Mouse (Mus musculus) hindbrain, embryonic 15.5 days (tissue): Measurements from ENCODE around the gene Nfib. TPM values are rescaled to one million over a fixed set of nuclear protein-coding genes. Genes with fewer than 3 reads are reported as not detected.
"Not testable (repeated sequence)": the region's sequence is repeated elsewhere in the genome, so short reads cannot be mapped to it uniquely, and the experiment has no call there.

Experiments used
- ATAC-seq: fragments of 200-750 bp; cut with Nextera tagmentation; 2 replicates; pipeline ENCODE4 v1.8.0; 2017; ENCODE audit warnings: low read depth, moderate number of reproducible peaks, moderate TSS enrichment; ENCODE audit not compliant: low FRiP score
- H3K27ac ChIP-seq: fragments of 300-500 bp; sonication (generic); replicated peaks from 2 replicates; pipeline ENCODE4 v1.5.1; 2015; ENCODE audit warnings: mild to moderate bottlenecking, inconsistent platforms
- H3K27me3 ChIP-seq: fragments of 300-500 bp; sonication (generic); 2 replicates; pipeline ENCODE4 v1.6.1; 2015; ENCODE audit warnings: control low read depth, inconsistent platforms
- H3K36me3 ChIP-seq: fragments of 300-500 bp; sonication (generic); 2 replicates; pipeline ENCODE4 v1.6.1; 2015; ENCODE audit warnings: control low read depth, inconsistent platforms
- H3K4me1 ChIP-seq: fragments of 300-500 bp; sonication (generic); replicated peaks from 2 replicates; pipeline ENCODE4 v1.6.1; 2015; ENCODE audit warnings: control low read depth, inconsistent platforms
- H3K4me2 ChIP-seq: fragments of 300-500 bp; sonication (generic); 2 replicates; pipeline ENCODE4 v1.6.1; 2015; ENCODE audit warnings: moderate library complexity, mild to moderate bottlenecking, inconsistent platforms
- H3K4me3 ChIP-seq: fragments of 300-500 bp; sonication (generic); 2 replicates; pipeline ENCODE4 v1.5.1; 2015; ENCODE audit warnings: mild to moderate bottlenecking, inconsistent platforms
- H3K9ac ChIP-seq: fragments of 300-500 bp; sonication (generic); 2 replicates; pipeline ENCODE4 v1.6.1; 2015; ENCODE audit warnings: inconsistent platforms
- H3K9me3 ChIP-seq: fragments of 300-500 bp; sonication (generic); 2 replicates; pipeline ENCODE4 v1.6.1; 2016; ENCODE audit warnings: control low read depth, inconsistent platforms
- WGBS: fragments of 180-500 bp; shearing (Covaris S2); methylation state at CpG from one replicate; pipeline ENCODE4 v1.1.7; 2015; 5-methylcytosine and 5-hydroxymethylcytosine counted together
- polyA plus RNA-seq: library from polyadenylated mRNA; unstranded; fragments of >200 nt; fragmentation: Nextera tagmentation; extraction: Ambion mirVana; gene quantifications from 2 replicates; pipeline ENCODE4 v1.2.1, GENCODE M21; 2015

Gene Nfib
- polyA plus RNA-seq, 1 experiment from 2014 or later: 72.5 TPM

- H3K9ac ChIP-seq: no peak overlapping the region
- no peak overlapping the region for H3K4me2 ChIP-seq
- no peaks in the 10 kb centered on the region for H3K9me3 ChIP-seq
- 0 out of 2 replicates have a peak, but pooled peaks cover 11% of the 10 kb centered on the region for H3K4me1 ChIP-seq
- no peak for ATAC-seq
- no peaks in the 10 kb centered on the region for H3K27me3 ChIP-seq
- H3K4me3 ChIP-seq: no peak overlapping the region
- H3K27ac ChIP-seq: no peak overlapping the region
- WGBS: 56% methylated on average over 4 of the region's 4 CpGs
- H3K36me3 ChIP-seq: no peaks in the 10 kb centered on the region
These were observed 433.5 kb downstream of the Nfib start for GRCm38 (mm10) chr4:82272099-82272498.

- H3K4me3 ChIP-seq: no peak overlapping the region
- H3K27ac ChIP-seq: no peak overlapping the region
- H3K4me2 ChIP-seq: no peak overlapping the region
- 0 out of 2 replicates have a peak, but pooled peaks cover 11% of the 10 kb centered on the region for H3K4me1 ChIP-seq
- H3K9me3 ChIP-seq: no peaks in the 10 kb centered on the region
- no peak overlapping the region for H3K9ac ChIP-seq
- no peak for ATAC-seq
- 33% methylated on average over 3 of the region's 3 CpGs for WGBS
- no peaks in the 10 kb centered on the region for H3K36me3 ChIP-seq
- H3K27me3 ChIP-seq: no peaks in the 10 kb centered on the region
These were observed 434.0 kb downstream of the Nfib start for GRCm38 (mm10) chr4:82271547-82271946.

GRCm38 (mm10) chr4:82267832-82268778 lies 437.4 kb downstream of the Nfib start:
- H3K36me3 ChIP-seq: no peaks in the 10 kb centered on the region
- WGBS: 67% methylated on average over 14 of the region's 14 CpGs
- H3K27ac ChIP-seq: 0 out of 2 replicates have a peak overlapping the region, but pooled peaks have one; percentile 20
- peak; percentile 19; the same call in 1 of the 2 replicates for ATAC-seq
- 0 out of 2 replicates have a peak, but pooled peaks cover 11% of the 10 kb centered on the region for H3K4me1 ChIP-seq
- no peak overlapping the region for H3K9ac ChIP-seq
- no peaks in the 10 kb centered on the region for H3K9me3 ChIP-seq
- no peak overlapping the region for H3K4me2 ChIP-seq
- H3K27me3 ChIP-seq: no peaks in the 10 kb centered on the region
- H3K4me3 ChIP-seq: no peak overlapping the region

- no peak overlapping the region for H3K27ac ChIP-seq
- no peak overlapping the region for H3K9ac ChIP-seq
- no peak overlapping the region for H3K4me2 ChIP-seq
- H3K4me3 ChIP-seq: no peak overlapping the region
- H3K4me1 ChIP-seq: 0 out of 2 replicates have a peak, but pooled peaks cover 2% of the 10 kb centered on the region
- no peaks in the 10 kb centered on the region for H3K9me3 ChIP-seq
- WGBS: 59% methylated on average over 4 of the region's 4 CpGs
- no peaks in the 10 kb centered on the region for H3K27me3 ChIP-seq
- no peak for ATAC-seq
- H3K36me3 ChIP-seq: no peaks in the 10 kb centered on the region
These were observed 439.4 kb downstream of the Nfib start for GRCm38 (mm10) chr4:82266066-82266619.

- H3K9ac ChIP-seq, H3K9me3 ChIP-seq, H3K4me3 ChIP-seq, H3K4me1 ChIP-seq, H3K36me3 ChIP-seq, H3K4me2 ChIP-seq, H3K27me3 ChIP-seq, H3K27ac ChIP-seq, ATAC-seq: not testable (repeated sequence)
- WGBS: 91% methylated on average over 1 of the region's 1 CpGs
These were observed 447.0 kb downstream of the Nfib start for GRCm38 (mm10) chr4:82258545-82258944.

GRCm38 (mm10) chr4:82252054-82252453 lies 453.5 kb downstream of the Nfib start:
- no peak for ATAC-seq
- no peaks in the 10 kb centered on the region for H3K9me3 ChIP-seq
- no peaks in the 10 kb centered on the region for H3K27me3 ChIP-seq
- H3K4me1 ChIP-seq: no peaks in the 10 kb centered on the region; the same call in 1 of the 2 replicates
- no peak overlapping the region for H3K9ac ChIP-seq
- WGBS: 97% methylated on average over 8 of the region's 8 CpGs
- no peak overlapping the region for H3K4me2 ChIP-seq
- H3K27ac ChIP-seq: no peak overlapping the region
- no peaks in the 10 kb centered on the region for H3K36me3 ChIP-seq
- H3K4me3 ChIP-seq: no peak overlapping the region

GRCm38 (mm10) chr4:82250355-82250659 lies 455.2 kb downstream of the Nfib start:
- no peaks in the 10 kb centered on the region for H3K27me3 ChIP-seq
- no peaks in the 10 kb centered on the region; the same call in 1 of the 2 replicates for H3K4me1 ChIP-seq
- H3K27ac ChIP-seq: no peak overlapping the region
- H3K36me3 ChIP-seq: no peaks in the 10 kb centered on the region
- H3K9me3 ChIP-seq: no peaks in the 10 kb centered on the region
- H3K4me2 ChIP-seq: no peak overlapping the region
- no peak overlapping the region for H3K9ac ChIP-seq
- H3K4me3 ChIP-seq: no peak overlapping the region
- WGBS: 43% methylated on average over 5 of the region's 5 CpGs
- ATAC-seq: no peak

GRCm38 (mm10) chr4:82249518-82250354 lies 455.8 kb downstream of the Nfib start:
- H3K4me1 ChIP-seq: no peaks in the 10 kb centered on the region; the same call in 1 of the 2 replicates
- no peak overlapping the region for H3K27ac ChIP-seq
- no peaks in the 10 kb centered on the region for H3K36me3 ChIP-seq
- no peaks in the 10 kb centered on the region for H3K27me3 ChIP-seq
- 56% methylated on average over 11 of the region's 11 CpGs for WGBS
- no peak overlapping the region for H3K9ac ChIP-seq
- no peak overlapping the region for H3K4me3 ChIP-seq
- H3K9me3 ChIP-seq: no peaks in the 10 kb centered on the region
- ATAC-seq: no peak
- H3K4me2 ChIP-seq: no peak overlapping the region

GRCm38 (mm10) chr4:82248961-82249360 lies 456.6 kb downstream of the Nfib start:
- H3K4me1 ChIP-seq: no peaks in the 10 kb centered on the region; the same call in 1 of the 2 replicates
- H3K4me2 ChIP-seq: no peak overlapping the region
- H3K36me3 ChIP-seq: no peaks in the 10 kb centered on the region
- H3K9ac ChIP-seq: no peak overlapping the region
- H3K4me3 ChIP-seq: no peak overlapping the region
- no peak for ATAC-seq
- H3K27me3 ChIP-seq: no peaks in the 10 kb centered on the region
- no peaks in the 10 kb centered on the region for H3K9me3 ChIP-seq
- WGBS: 85% methylated on average over 1 of the region's 1 CpGs
- H3K27ac ChIP-seq: no peak overlapping the region

GRCm38 (mm10) chr4:82248031-82248430 lies 457.5 kb downstream of the Nfib start:
- Histone ChIP-seq H3K4me2 (no peak overlapping the region), H3K27ac (no peak overlapping the region), H3K4me3 (no peak overlapping the region), H3K9me3 (no peaks in the 10 kb centered on the region), H3K36me3 (no peaks in the 10 kb centered on the region), H3K9ac (no peak overlapping the region), H3K27me3 (no peaks in the 10 kb centered on the region), H3K4me1 (no peaks in the 10 kb centered on the region; the same call in 1 of the 2 replicates)
- 90% methylated on average over 5 of the region's 5 CpGs for WGBS
- ATAC-seq: no peak

GRCm38 (mm10) chr4:82246290-82246689 lies 459.3 kb downstream of the Nfib start:
- H3K4me1 ChIP-seq: no peaks in the 10 kb centered on the region; the same call in 1 of the 2 replicates
- H3K27me3 ChIP-seq: no peaks in the 10 kb centered on the region
- no peak for ATAC-seq
- H3K4me2 ChIP-seq: no peak overlapping the region
- H3K9ac ChIP-seq: no peak overlapping the region
- no peak overlapping the region for H3K27ac ChIP-seq
- no peaks in the 10 kb centered on the region for H3K36me3 ChIP-seq
- 69% methylated on average over 2 of the region's 2 CpGs for WGBS
- no peaks in the 10 kb centered on the region for H3K9me3 ChIP-seq
- no peak overlapping the region for H3K4me3 ChIP-seq
